Mouse (Mus musculus) kidney, postnatal 4 days (tissue): Measurements from ENCODE around the gene Tenm4.
A peak's percentile ranks its signal among the peaks of the same experiment; 100 is the strongest.

ENCODE experiments used
- DNase-seq, 2 experiments: peaks; one replicate each; pipeline ENCODE4 v3.0.0; 2021; ENCODE audit warnings: mixed read lengths in 2 of 2

The Tenm4 gene

GRCm38 (mm10) chr7:96352671-96353070 is 181.6 kb downstream of the Tenm4 start:
- DNase-seq: no peak

GRCm38 (mm10) chr7:96356285-96356811 is 185.3 kb downstream of the Tenm4 start:
- DNase-seq: no peak

- no peak for DNase-seq
Measured at GRCm38 (mm10) chr7:96357550-96357949, 186.5 kb downstream of the Tenm4 start.

DNA sequence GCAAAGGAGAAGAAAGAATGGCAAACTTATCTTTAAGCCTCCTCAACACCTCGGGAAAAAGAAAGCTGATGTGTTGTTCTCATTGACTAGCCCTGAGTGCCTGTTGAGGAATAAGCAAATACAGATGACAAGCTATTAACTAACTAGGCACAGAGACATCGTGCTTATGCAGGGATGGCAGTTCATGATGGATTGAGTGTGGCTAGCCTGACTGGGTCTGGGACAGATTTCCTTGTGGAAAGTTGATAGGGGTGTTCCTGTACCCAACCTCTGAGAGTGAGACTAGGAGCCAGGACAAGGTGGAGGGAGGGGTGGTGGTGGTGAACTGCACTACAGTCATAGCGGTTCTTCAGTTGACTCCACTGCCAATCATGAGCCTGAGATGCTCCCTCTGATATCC is 192.3 kb downstream of the Tenm4 start:
- no peak for DNase-seq

DNA sequence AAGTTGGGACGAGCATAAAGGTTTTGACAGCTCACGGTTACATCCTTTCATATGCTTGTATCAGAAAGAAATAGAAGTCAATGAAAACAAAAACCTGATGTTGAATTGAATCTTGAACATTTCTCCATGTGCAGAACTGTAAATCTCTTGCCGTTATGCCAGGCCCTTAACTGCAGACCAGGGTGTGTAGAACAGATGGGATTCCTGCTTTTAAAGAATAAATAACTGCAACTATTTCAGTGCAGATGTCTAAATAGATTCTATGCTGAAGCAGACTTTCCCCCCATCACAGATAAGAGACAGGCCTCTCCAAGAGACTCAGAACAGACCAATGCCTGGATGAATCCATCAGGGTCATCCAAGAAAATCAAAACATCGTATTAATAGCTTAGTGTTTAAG is 198.9 kb downstream of the Tenm4 start:
- DNase-seq: no peak

GRCm38 (mm10) chr7:96374004-96374663 is 203.1 kb downstream of the Tenm4 start:
- no peak for DNase-seq

GRCm38 (mm10) chr7:96375507-96375906 is 204.5 kb downstream of the Tenm4 start:
- DNase-seq: no peak

DNA sequence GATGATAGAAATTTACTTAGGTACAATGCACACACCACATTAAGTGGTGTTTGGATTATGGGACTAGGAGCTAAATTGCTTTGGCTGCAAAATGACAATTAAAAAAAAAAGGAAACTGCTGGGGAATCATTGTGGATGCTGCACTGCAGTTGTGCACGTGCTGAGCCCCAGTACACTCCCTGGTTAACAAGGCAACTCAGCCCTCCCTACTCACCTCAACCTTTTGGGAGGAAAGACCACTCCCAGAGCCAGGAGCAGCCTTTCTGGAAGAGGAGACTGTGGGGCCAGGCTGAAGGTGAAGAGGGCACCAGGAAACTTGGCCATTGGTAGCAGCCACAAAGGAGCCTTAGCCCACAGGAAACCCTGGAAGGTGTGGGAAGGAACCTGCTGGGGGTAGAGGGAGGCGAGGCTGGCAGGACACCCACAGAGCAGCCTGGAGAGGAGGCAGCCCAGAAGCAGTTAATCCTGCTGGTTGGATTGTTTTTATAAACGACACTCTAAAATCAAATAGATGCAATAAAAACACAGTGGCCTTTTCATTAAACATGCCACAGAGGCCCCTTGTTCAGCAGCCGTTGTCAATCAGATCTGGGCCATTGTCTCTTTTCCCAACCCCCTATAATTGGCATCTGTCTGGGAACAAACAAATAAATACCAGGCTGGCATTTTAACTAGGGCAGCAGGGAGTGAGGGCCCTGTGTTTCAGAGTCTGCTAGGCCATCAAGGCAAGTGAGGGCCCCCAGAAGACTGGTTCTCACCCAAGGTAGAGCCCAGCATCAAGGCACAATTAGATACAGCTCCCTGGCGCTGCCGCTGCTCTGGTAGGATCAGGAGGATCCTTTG is 212.9 kb downstream of the Tenm4 start:
- no peak for DNase-seq

- no peak for DNase-seq
Measured at GRCm38 (mm10) chr7:96384726-96385500, 213.9 kb downstream of the Tenm4 start.

DNA sequence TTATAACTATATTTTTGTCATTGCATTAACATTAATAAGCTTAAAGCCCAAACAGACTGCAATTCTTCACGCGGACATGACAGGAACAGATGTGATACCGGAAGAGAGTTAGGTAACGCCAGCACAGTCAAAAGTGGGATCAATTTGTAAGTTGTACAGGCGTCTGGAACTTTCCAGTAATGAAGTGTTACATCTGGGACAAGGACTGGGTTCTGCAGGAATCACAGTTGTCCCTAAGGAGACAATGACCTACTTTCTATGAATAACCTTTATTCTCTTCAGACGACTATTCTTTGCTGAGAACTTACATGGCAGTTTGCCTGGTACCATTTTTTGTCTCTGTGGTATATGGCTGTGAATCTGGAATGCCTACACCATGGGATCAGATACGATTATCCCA is 214.8 kb downstream of the Tenm4 start:
- no peak for DNase-seq

GRCm38 (mm10) chr7:96390034-96390670 is 219.1 kb downstream of the Tenm4 start:
- DNase-seq: no peak

DNA sequence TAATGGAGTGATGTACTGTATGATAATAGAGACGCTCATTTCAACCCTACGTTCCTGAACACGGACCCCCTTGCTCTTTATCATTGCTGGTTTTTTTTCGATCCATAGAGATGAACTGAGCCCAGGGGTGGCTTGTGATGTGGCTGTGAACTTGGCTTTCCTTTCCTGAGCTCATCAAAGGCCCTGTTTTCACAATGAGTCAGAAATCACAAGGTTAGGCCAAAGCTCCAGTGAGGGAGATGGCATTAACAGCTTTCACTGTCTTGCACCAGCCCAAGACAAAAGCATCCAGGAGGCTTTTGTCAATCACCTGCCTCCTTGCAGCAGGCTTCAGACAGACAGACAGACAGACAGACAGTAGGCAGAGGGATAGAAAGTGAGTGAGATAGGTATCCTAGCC is 219.8 kb downstream of the Tenm4 start:
- no peak for DNase-seq

DNA sequence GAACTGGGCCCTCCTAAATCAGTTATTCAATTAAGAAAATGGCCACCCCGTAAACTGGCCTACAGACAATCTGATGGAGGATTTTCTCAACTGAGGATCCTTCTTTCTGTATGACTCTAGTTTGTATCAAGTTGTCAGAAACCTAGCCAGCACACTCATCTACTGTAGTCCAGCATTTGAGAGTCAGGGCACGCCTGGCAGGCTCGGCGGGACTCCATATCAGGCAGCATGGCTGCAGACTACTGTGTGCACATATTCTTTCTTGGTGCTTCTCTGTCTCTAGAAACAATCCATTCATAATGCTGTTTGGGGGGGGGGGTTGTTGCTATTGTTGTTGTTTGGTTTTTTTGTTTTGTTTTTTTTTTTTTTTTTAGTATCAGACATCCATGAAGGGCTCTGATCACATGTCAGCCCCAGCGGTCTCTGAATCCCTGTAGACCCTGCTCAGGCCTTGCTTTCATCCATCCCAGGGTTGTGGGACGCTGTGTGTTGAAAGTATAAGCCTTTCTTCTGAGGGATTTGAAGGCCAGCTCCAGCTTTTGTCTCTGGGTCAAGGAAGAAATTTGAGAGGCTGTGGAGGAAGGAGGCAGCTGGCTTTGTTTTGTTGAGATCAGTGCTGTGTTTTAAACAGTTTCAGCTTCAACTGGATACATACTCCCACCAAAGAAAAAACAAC is 220.9 kb downstream of the Tenm4 start:
- no peak for DNase-seq

DNA sequence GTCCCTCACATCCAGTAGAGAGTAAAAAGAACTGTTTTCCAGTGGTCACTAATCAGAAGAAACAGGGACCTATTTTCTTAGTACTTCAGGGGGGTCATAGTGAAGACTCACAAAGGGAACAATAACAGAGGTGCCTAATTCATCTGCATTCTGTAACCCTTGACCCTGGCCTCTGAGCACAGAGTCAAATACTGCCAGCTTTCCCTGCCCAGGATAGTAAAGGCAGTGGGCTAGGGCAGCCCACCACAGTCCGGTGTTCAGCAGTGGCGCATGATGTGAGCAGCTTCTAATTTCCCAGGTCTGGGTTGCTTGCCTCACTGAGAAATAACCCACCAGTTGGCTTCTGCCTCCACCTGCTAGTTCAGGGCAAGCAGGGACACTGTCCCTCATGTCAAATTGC is 221.6 kb downstream of the Tenm4 start:
- no peak for DNase-seq

- DNase-seq: no peak
Measured at GRCm38 (mm10) chr7:96397940-96398339, 226.9 kb downstream of the Tenm4 start.

DNA sequence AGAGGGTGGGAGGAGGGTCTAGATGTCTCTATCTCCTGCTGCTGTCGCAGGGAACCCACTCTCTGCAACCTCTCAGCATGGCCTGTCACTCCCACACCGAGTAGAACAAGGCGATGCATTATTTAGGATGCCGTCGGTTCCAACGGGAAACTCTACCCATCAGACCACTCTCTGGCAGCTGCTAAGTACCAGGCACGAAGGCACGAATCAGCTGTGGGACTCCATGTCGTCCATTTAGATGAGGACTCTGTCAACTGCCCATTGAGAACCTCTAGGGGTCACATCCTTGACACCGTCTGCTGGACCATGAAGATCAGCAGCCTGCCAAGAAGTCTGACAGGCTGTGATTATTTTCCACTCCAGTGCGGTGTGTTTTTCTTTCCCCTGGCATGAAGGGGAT is 229.4 kb downstream of the Tenm4 start:
- DNase-seq: peak; percentile 32 to 56

DNA sequence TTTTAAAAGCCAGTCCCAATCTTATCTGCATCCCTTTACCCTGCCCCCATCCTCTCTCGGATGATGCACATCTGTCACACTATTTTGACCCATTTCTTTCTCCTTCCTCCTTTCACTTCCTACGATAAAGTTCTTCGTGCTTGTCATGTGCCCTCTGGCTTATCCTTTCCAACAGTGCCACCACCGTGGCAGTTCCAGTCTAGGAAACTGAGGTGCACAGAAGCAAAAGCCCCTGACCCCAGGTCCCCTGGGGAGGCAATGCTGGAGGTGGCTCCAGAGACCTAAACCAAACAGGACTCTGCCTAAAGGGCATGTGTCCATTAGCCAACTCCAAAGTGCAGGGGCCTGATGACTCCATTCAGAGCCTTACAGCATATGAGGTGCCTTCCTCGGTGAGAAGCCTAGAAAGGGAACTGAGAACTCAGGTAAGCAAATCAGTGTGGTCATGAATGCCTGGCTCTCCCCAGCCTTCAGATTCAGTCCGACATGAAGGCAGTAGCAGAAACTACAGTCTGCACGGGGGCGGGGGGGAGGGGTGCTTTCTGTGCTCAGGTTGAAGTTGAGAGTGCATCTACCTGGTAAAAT is 235.7 kb downstream of the Tenm4 start:
- no peak for DNase-seq

DNA sequence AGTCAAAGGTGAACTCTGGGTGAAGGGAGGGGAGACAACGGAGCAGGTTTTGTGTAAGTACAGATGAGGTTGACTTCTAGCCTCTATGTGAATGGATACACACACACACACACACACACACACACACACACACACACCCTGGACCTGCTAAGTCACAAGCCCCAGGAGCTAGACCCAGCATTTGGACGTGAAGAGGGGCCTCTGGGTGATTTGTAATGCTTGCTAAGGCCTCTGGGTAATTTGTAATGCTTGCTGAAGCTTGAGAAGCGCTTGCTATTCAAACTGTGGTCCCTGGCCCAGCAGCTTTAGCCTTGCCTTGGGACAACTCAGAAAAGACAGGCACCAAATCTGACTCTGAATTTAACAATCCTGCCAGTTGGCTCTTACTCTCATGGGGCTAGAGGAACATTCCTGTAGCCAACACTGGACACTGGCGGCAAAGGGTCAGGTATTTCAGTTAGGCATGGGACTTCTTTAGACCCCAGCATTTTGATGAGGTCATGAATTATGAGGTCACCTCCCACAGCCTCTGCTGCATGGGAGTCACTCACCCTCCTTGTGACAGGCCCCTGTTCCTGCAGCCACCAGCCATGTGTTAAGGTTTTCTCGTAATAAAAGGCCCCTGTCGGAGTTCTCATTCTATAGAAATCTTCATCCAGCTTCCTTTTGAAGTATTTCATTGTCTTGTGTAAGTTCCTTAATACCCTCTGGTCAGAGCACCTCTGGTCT is 237.3 kb downstream of the Tenm4 start:
- DNase-seq: no peak

DNA sequence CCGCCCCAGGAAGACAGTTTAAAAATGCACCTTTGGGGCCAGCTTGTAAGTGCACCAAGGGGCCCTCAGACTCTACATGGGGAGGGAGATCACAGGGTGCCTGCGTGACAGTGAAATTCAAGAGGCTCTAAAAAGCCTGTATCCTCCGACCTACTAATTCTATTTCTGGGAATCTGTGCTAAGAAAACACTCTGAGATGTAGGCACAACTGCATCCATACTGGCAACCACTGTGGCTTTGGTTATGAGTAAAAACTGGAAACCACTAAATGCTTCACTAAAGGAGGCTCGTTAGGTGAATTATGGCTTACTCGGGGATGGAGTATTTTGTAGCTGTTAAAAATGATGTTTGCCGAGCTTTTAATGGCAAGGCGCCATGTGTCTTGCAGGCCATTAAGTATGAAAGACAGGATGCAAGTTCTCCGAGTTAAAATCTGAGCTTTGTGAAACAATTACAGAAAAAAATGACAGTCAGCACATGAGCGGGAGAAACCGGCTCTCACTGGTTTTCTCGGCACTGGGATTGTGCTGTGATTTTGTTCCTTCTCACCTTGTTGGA is 238.4 kb downstream of the Tenm4 start:
- DNase-seq: peak; percentile 59 to 72

GRCm38 (mm10) chr7:96413822-96414221 is 242.8 kb downstream of the Tenm4 start:
- no peak for DNase-seq
